Mouse (Mus musculus) embryonic fibroblast, embryonic 13.5 days (primary cell): Measurements from ENCODE around the gene Rassf3. TPM values are rescaled to one million over a fixed set of nuclear protein-coding genes. Genes with fewer than 3 reads are reported as not detected.

Experiments used
- H3K27ac ChIP-seq: 2 replicates; pipeline ENCODE4 v1.5.1; 2012; ENCODE audit warnings: low read length, control low read depth, inconsistent platforms; ENCODE audit not compliant: insufficient read depth
- H3K4me1 ChIP-seq: 2 replicates; pipeline ENCODE4 v1.6.1; 2011; ENCODE audit warnings: low read length; ENCODE audit not compliant: control insufficient read depth, insufficient read depth
- H3K4me3 ChIP-seq: 2 replicates; pipeline ENCODE4 v1.5.1; 2011; ENCODE audit warnings: mild to moderate bottlenecking, control low read depth, low read length; ENCODE audit not compliant: insufficient read depth
- CTCF ChIP-seq: IDR thresholded peaks from 2 replicates; pipeline ENCODE4 v1.5.1; 2011; ENCODE audit warnings: mild to moderate bottlenecking, control low read depth, low read length, moderate library complexity, borderline replicate concordance; ENCODE audit not compliant: insufficient read depth
- POLR2A ChIP-seq: IDR thresholded peaks from 2 replicates; pipeline ENCODE4 v1.6.1; 2011; ENCODE audit warnings: low read depth, mild to moderate bottlenecking, control low read depth, low read length, moderate library complexity
- polyA plus RNA-seq: library from polyadenylated mRNA; stranded (reverse); fragments of >200 nt; gene quantifications from 2 replicates; pipeline ENCODE4 v1.2.4, GENCODE M21; 2011; ENCODE audit warnings: low read depth; ENCODE audit not compliant: missing spikeins, insufficient read length

The Rassf3 gene
- polyA plus RNA-seq, 1 experiment: 18.0 TPM

GRCm38 (mm10) chr10:121360358-121360757 is 115.8 kb downstream of the Rassf3 start:
- Histone ChIP-seq H3K4me3 (no peak overlapping the region), H3K27ac (no peak overlapping the region), H3K4me1 (no peaks in the 10 kb centered on the region)
- TF ChIP-seq POLR2A (no peak), CTCF (no peak)

Other genes starting within 250 kb of the Rassf3 start
- gene Tbc1d30, start 125.1 kb downstream of the Rassf3 start, polyA plus RNA-seq: 0.23 and 0.32 TPM in 2 replicates
- 137 and 165 TPM in 2 replicates for gene Gns, start 111.3 kb downstream of the Rassf3 start, polyA plus RNA-seq
- 35.3 and 39.0 TPM in 2 replicates for gene Tbk1, start 110.4 kb upstream of the Rassf3 start, polyA plus RNA-seq
- gene Xpot, start 150.0 kb upstream of the Rassf3 start, polyA plus RNA-seq: 118 and 154 TPM in 2 replicates
- not detected in 2 replicates for gene D930020B18Rik, start 165.2 kb upstream of the Rassf3 start, polyA plus RNA-seq